Mouse (Mus musculus) MN1 (cell line): Measurements from ENCODE around the gene Ankfn1.

Experiments used
- DNase-seq: peaks from one replicate; pipeline ENCODE4 v3.0.0-alpha.2; 2016; ENCODE audit warnings: low spot score

Ankfn1 gene

GRCm38 (mm10) chr11:89465381-89465780 lies 312.1 kb downstream of the Ankfn1 start:
- DNase-seq: no peak

GRCm38 (mm10) chr11:89462216-89462615 lies 315.2 kb downstream of the Ankfn1 start:
- DNase-seq: no peak

- DNase-seq: no peak
Measured at GRCm38 (mm10) chr11:89459437-89459836, 318.0 kb downstream of the Ankfn1 start.

- no peak for DNase-seq
Measured at GRCm38 (mm10) chr11:89455647-89456231, 321.7 kb downstream of the Ankfn1 start.

GRCm38 (mm10) chr11:89454702-89455101 lies 322.8 kb downstream of the Ankfn1 start:
- no peak for DNase-seq

- no peak for DNase-seq
Measured at GRCm38 (mm10) chr11:89452862-89453261, 324.6 kb downstream of the Ankfn1 start.

DNA sequence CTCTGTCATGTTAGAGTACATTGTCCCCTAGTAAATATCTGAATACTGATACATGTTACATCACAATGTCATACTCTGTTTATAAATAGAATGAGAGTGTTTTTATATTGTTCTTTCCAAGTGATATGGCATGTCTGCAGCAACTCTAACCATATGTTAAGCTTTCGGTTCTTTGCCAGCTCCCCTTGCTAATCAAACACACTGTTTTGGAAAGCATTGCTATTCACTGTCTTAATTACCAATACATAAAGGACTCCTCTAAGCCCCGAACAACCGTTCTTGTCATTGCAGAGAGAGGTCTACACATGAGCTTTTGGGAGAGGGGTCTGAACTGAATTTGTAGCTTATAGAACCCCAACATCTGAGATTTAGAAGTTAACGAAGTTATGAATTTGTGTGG lies 327.0 kb downstream of the Ankfn1 start:
- DNase-seq: no peak

DNA sequence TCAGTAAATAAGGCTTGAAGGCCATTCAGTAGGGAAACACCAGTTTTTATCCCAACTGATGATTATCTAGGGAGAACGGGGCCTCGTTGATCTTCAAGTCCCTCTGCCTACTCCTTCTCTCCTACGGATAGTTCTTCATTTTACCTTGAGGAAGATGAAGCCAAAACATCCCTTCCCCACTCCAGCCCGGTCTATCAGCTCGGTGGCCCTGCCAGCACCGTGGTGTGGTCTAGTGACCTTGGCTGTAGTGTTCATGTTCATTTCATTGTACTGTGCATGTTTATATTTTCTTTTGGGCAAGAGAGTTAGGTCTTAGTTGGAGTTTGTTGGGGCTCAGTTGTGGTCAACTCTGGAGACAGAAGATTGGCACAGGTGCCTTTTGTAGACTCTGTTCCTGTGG lies 328.5 kb downstream of the Ankfn1 start:
- no peak for DNase-seq

DNA sequence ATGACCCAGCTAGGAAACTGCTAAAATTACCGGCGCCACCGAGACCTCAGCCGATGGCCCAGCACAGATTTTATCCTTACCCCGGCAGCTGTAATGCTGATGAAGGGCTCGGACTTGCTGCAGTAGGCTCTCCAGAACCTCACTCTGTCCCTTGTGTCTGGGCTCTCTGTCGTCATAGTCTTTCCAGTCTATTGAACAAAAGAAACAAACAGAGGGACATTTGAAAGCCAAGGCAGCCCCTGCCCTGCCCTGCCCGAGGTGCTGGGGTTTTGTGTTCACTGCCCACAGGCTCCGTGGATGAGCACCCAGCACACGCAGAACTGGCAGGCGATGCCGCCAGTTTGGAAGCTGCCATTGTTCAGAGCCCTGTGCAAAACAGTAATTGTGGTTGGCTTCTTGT lies 330.0 kb downstream of the Ankfn1 start:
- DNase-seq: no peak

DNA sequence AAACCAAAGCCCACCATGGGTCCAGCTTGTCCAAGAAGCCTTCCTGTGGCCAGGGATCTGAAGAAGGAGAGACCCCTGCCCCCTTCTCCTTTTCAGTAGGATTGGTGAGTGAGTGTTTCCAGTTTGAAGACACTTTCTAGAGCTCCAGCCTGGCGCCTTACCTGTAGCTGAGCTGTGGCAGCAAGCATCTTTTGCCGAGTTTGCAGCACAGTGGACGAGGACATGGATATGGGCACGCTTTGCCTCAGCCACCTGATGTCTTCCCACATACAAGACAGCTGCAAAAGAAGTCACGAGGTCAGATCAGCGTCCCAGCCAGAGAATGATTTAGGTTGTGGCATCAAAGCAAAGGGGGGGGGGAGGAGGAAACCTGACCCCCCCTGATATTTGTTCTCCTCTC lies 336.9 kb downstream of the Ankfn1 start:
- DNase-seq: no peak

GRCm38 (mm10) chr11:89424358-89424757 lies 353.1 kb downstream of the Ankfn1 start:
- DNase-seq: no peak

DNA sequence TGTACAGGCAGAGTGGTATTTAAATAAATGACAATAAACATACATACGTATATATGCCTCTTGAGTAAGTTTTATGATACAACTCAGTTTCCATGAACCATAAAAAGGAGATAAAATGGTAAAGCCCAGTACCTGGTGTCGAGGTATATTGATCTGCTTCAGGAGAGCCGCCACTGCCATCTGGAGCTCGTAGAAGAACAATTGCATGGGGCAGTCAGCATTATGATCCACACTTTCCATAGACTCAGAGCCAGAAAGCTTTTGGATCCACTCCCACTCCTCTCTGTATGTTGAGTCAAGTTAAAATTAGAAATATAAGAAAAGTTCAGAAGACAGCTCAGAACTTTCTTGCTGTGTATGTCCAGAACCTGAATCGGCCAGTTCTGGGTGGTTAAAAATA lies 354.8 kb downstream of the Ankfn1 start:
- DNase-seq: no peak

DNA sequence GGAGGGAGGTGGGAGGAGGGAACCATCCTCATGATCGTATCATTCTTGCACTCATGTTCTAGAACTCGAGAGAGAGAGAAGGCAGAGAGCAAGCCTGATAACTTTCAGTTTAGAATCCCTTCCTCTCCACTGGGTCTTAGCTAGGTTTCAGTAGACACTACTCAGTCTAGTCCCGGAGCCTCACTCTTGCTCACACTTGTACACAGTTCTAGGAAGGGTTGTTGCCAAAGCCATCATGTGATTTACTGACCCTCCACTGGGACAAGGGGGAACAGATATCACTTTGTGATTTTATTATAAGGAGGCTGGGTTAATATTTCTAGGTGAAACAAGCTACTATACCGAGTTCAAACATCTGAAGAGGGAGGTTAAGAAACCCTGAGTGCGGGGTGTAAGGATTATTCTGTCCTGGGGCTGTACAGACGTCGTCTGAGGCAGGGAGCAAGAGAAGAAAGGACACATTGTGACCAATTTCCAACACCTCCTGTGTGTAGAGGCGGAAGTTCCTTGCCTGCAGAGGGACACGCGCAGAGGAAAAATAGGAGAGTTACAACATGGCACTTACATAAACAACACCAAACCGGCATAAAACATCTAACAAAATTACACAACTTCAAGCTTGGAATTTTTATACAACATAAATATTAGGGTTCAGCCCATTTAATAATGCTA lies 356.6 kb downstream of the Ankfn1 start:
- DNase-seq: no peak

GRCm38 (mm10) chr11:89419863-89420262 lies 357.6 kb downstream of the Ankfn1 start:
- no peak for DNase-seq

DNA sequence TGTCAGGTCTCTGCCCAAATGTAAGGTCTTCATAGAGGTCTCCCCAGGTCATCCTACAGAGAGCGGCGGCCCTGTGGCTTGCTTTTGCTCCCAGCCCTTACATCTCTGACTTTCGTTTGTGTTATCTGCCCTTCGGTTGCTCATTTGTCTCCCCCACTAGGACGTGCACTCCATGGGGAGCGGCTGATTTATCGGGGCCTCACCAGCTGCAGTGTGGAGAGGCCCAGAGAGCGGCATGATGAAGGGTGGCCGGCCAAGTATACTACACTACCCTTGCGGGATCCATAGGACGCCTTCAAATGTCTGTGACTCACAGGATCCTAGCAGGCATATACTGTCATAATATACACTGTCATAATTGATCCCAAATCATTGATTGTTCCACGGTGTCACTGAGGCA lies 358.8 kb downstream of the Ankfn1 start:
- DNase-seq: no peak

DNA sequence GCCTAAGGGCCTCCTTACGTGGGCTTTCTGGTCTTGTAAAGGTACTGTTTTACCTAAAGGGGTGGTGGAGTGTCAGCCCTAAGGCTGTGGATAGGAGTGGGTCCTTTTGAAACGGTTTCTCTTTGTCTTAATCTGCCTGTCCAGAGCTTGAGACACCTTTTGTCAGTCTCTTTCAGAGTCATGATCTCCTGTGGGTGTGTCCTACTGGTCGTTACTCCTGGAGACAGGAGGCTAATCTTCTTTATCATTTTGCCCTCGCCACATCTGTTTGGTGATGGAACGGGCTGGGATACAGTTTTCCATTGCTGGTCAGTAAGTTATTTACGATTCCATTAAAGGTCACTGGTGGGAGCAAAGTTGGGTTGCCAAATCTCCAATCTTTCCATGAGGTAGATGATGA lies 360.7 kb downstream of the Ankfn1 start:
- DNase-seq: no peak

DNA sequence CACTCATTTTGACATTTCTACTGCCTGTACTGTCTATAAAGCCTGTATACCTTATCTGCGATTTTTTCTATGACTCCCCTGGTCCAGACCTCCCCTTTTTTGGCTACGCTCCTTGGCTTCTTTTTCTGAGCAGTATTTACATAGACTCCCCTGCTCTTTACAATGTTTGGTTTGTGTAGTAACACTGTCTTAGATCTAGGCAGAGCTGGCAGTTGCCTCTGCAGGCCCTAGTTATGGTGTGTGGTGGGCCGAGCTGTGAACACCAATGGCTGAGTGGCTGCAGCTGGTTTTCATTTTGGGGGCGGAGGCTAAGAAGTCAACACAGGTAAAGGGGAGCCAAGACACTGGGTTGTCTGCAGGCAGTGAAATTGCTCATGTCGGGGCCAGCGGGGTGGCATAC lies 368.7 kb downstream of the Ankfn1 start:
- DNase-seq: no peak

DNA sequence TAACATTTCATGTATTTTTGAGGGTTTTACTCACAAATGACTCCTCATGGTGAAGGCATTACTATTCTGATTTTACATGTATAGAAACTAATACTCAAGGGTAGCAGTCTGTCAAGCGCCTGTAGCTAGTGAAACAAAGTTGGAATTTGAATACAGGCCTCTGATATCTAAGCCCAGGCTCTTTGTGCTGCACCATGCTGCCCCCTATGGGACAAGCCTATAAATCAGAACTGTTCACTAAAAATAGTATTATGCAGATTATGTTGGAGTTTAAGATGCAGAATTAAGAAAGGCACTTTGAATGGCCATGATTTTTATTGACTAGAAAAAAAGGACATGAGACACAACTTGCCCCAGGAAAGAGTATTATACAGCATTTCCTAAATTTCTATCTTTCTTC lies 373.0 kb downstream of the Ankfn1 start:
- no peak for DNase-seq

DNA sequence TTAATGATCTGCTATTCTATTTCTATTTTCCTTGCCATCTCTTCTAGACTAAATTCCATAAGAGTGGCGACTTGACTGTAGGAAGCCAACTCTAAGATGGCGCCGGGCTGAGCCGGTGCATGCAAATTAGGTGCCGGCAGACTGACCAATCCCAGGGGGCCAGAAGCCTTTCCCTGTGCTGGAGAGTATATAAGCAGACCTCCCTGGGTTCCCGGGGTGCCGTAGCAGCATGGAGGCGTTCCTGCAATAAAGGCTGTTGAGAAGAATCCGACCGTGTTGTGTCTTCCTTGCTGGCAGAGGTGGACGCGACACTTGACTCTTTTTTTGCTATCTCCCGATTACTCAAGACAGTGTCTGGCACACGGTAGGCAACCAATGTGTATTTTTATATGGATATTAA lies 374.0 kb downstream of the Ankfn1 start:
- no peak for DNase-seq

- no peak for DNase-seq
Measured at GRCm38 (mm10) chr11:89388851-89389250, 388.6 kb downstream of the Ankfn1 start.

GRCm38 (mm10) chr11:89382634-89383009 lies 394.8 kb downstream of the Ankfn1 start:
- no peak for DNase-seq

DNA sequence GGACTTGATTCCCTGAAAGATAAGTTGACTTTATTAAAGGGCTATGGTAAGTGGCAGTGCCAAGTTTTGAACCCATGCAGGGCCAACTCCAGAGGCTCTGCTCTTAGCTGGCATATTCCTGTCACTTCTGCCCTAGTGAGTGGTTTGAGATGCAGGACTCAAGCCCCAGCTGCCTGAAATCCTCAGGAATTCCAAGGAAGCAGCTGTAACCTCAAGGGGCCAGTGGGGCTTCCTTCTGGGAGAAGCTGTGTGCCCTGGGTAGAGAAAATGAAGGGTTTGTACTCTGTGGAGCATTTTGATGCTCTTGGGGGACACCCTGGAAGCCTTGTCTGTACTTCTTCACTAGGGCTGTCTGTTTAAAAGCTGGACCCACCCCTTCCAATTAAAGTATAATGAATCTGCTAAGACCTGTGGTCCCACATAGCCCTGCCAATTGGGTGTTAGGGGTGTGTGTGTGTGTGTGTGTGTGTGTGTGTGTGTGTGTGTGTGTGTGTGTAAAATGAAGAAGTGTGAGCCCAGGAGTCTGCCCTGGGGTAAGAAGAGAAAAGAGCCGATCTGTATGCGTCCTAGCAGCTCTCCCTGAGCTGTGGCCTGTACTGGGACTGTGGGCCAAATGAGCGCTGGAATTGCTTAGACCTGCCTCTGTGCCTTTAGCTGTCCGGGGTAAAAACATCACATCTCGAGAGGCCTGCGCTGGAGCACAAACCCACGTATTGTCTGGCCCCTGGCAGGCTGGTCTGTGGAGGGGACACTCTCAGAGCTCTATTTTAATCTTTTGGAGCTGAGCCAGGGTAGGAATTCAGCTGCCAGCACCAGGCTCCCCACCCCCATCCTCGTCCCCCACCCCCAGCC lies 395.4 kb downstream of the Ankfn1 start:
- no peak for DNase-seq

- no peak for DNase-seq
Measured at GRCm38 (mm10) chr11:89370941-89371340, 406.5 kb downstream of the Ankfn1 start.
